Mouse (Mus musculus): ENCODE measurements around the gene Chmp4b. TPM values are rescaled to one million over a fixed set of nuclear protein-coding genes. Genes with fewer than 3 reads are reported as not detected.

The Chmp4b gene
- polyA plus RNA-seq, 1 experiment from 2014 or later, result 18.0 TPM

GRCm38 (mm10) chr2:154729737-154730136, 78.2 kb downstream of the Chmp4b start:
- no peak overlapping the region for H3K4me2 ChIP-seq (replicated peaks; ENCODE audit: low read depth, low read length)
- H3K27ac ChIP-seq (ENCODE audit: low read length), result no peak overlapping the region
- WGBS, result 37% methylated on average over 3 of the region's 3 CpGs
- no peaks in the 10 kb centered on the region for H3K9me3 ChIP-seq (ENCODE audit: low read length)
- H3K4me1 ChIP-seq (ENCODE audit: insufficient read depth, low read length), result peaks cover 18% of the 10 kb centered on the region
- H3K4me3 ChIP-seq (ENCODE audit: low read length), result no peak overlapping the region
- H3K9ac ChIP-seq (replicated peaks; ENCODE audit: low read length), result no peak overlapping the region
- H3K27me3 ChIP-seq (ENCODE audit: insufficient read depth, low read length), result no peaks in the 10 kb centered on the region
- peak; percentile 50 for ATAC-seq (ENCODE audit: low FRiP score, low TSS enrichment)
- no peaks in the 10 kb centered on the region for H3K36me3 ChIP-seq (ENCODE audit: insufficient read depth, low read length)

GRCm38 (mm10) chr2:154730841-154731240, 79.3 kb downstream of the Chmp4b start:
- 83% methylated on average over 3 of the region's 3 CpGs for WGBS
- Histone ChIP-seq H3K4me1 (ENCODE audit: insufficient read depth, low read length) (peaks cover 29% of the 10 kb centered on the region), H3K9ac (replicated peaks; ENCODE audit: low read length) (no peak overlapping the region), H3K9me3 (ENCODE audit: low read length) (no peaks in the 10 kb centered on the region), H3K4me2 (replicated peaks; ENCODE audit: low read depth, low read length) (no peak overlapping the region), H3K27me3 (ENCODE audit: insufficient read depth, low read length) (no peaks in the 10 kb centered on the region), H3K36me3 (ENCODE audit: insufficient read depth, low read length) (no peaks in the 10 kb centered on the region), H3K27ac (ENCODE audit: low read length) (no peak overlapping the region), H3K4me3 (ENCODE audit: low read length) (no peak overlapping the region)
- no peak for ATAC-seq (ENCODE audit: low FRiP score, low TSS enrichment)

GRCm38 (mm10) chr2:154731916-154732315, 80.4 kb downstream of the Chmp4b start:
- 58% methylated on average over 2 of the region's 2 CpGs for WGBS
- Histone ChIP-seq H3K36me3 (ENCODE audit: insufficient read depth, low read length) (no peaks in the 10 kb centered on the region), H3K9ac (replicated peaks; ENCODE audit: low read length) (no peak overlapping the region), H3K4me3 (ENCODE audit: low read length) (no peak overlapping the region), H3K9me3 (ENCODE audit: low read length) (no peaks in the 10 kb centered on the region), H3K4me1 (ENCODE audit: insufficient read depth, low read length) (peaks cover 34% of the 10 kb centered on the region), H3K27ac (ENCODE audit: low read length) (no peak overlapping the region), H3K27me3 (ENCODE audit: insufficient read depth, low read length) (no peaks in the 10 kb centered on the region), H3K4me2 (replicated peaks; ENCODE audit: low read depth, low read length) (no peak overlapping the region)
- no peak for ATAC-seq (ENCODE audit: low FRiP score, low TSS enrichment)

GRCm38 (mm10) chr2:154732503-154733141, 81.1 kb downstream of the Chmp4b start:
- no peak overlapping the region for H3K4me2 ChIP-seq (replicated peaks; ENCODE audit: low read depth, low read length)
- H3K4me3 ChIP-seq (ENCODE audit: low read length), result no peak overlapping the region
- no peak overlapping the region for H3K27ac ChIP-seq (ENCODE audit: low read length)
- no peak overlapping the region for H3K9ac ChIP-seq (replicated peaks; ENCODE audit: low read length)
- no peaks in the 10 kb centered on the region for H3K27me3 ChIP-seq (ENCODE audit: insufficient read depth, low read length)
- WGBS, result 63% methylated on average over 9 of the region's 9 CpGs
- peaks cover 28% of the 10 kb centered on the region for H3K4me1 ChIP-seq (ENCODE audit: insufficient read depth, low read length)
- H3K36me3 ChIP-seq (ENCODE audit: insufficient read depth, low read length), result no peaks in the 10 kb centered on the region
- no peaks in the 10 kb centered on the region for H3K9me3 ChIP-seq (ENCODE audit: low read length)
- ATAC-seq (ENCODE audit: low FRiP score, low TSS enrichment), result no peak

GRCm38 (mm10) chr2:154734977-154735376, 83.5 kb downstream of the Chmp4b start:
- no peak for ATAC-seq (ENCODE audit: low FRiP score, low TSS enrichment)
- 22% methylated on average over 9 of the region's 9 CpGs for WGBS
- H3K4me3 ChIP-seq (ENCODE audit: low read length), result no peak overlapping the region
- no peak overlapping the region for H3K4me2 ChIP-seq (replicated peaks; ENCODE audit: low read depth, low read length)
- no peaks in the 10 kb centered on the region for H3K27me3 ChIP-seq (ENCODE audit: insufficient read depth, low read length)
- H3K4me1 ChIP-seq (ENCODE audit: insufficient read depth, low read length), result peaks cover 28% of the 10 kb centered on the region
- H3K36me3 ChIP-seq (ENCODE audit: insufficient read depth, low read length), result no peaks in the 10 kb centered on the region
- no peaks in the 10 kb centered on the region for H3K9me3 ChIP-seq (ENCODE audit: low read length)
- no peak overlapping the region for H3K9ac ChIP-seq (replicated peaks; ENCODE audit: low read length)
- no peak overlapping the region for H3K27ac ChIP-seq (ENCODE audit: low read length)

- peak; percentile 72 for ATAC-seq (ENCODE audit: low FRiP score, low TSS enrichment)
- peaks cover 28% of the 10 kb centered on the region for H3K4me1 ChIP-seq (ENCODE audit: insufficient read depth, low read length)
- H3K4me2 ChIP-seq (replicated peaks; ENCODE audit: low read depth, low read length), result no peak overlapping the region
- no peak overlapping the region for H3K27ac ChIP-seq (ENCODE audit: low read length)
- WGBS, result 6% methylated on average over 7 of the region's 7 CpGs
- H3K9ac ChIP-seq (replicated peaks; ENCODE audit: low read length), result no peak overlapping the region
- no peaks in the 10 kb centered on the region for H3K27me3 ChIP-seq (ENCODE audit: insufficient read depth, low read length)
- no peak overlapping the region for H3K4me3 ChIP-seq (ENCODE audit: low read length)
- H3K36me3 ChIP-seq (ENCODE audit: insufficient read depth, low read length), result no peaks in the 10 kb centered on the region
- no peaks in the 10 kb centered on the region for H3K9me3 ChIP-seq (ENCODE audit: low read length)
Observed at GRCm38 (mm10) chr2:154735416-154735815, 83.9 kb downstream of the Chmp4b start.

- H3K9ac ChIP-seq (replicated peaks; ENCODE audit: low read length), result no peak overlapping the region
- H3K4me3 ChIP-seq (ENCODE audit: low read length), result no peak overlapping the region
- no peak overlapping the region for H3K4me2 ChIP-seq (replicated peaks; ENCODE audit: low read depth, low read length)
- no peaks in the 10 kb centered on the region for H3K27me3 ChIP-seq (ENCODE audit: insufficient read depth, low read length)
- peaks cover 28% of the 10 kb centered on the region for H3K4me1 ChIP-seq (ENCODE audit: insufficient read depth, low read length)
- no peaks in the 10 kb centered on the region for H3K36me3 ChIP-seq (ENCODE audit: insufficient read depth, low read length)
- no peak overlapping the region for H3K27ac ChIP-seq (ENCODE audit: low read length)
- WGBS, result 68% methylated on average over 7 of the region's 7 CpGs
- no peak for ATAC-seq (ENCODE audit: low FRiP score, low TSS enrichment)
- no peaks in the 10 kb centered on the region for H3K9me3 ChIP-seq (ENCODE audit: low read length)
Observed at GRCm38 (mm10) chr2:154735986-154736385, 84.5 kb downstream of the Chmp4b start.

GRCm38 (mm10) chr2:154738621-154739020, 87.1 kb downstream of the Chmp4b start:
- 72% methylated on average over 5 of the region's 5 CpGs for WGBS
- Histone ChIP-seq H3K27ac (ENCODE audit: low read length) (no peak overlapping the region), H3K4me1 (ENCODE audit: insufficient read depth, low read length) (peaks cover 31% of the 10 kb centered on the region), H3K27me3 (ENCODE audit: insufficient read depth, low read length) (no peaks in the 10 kb centered on the region), H3K9ac (replicated peaks; ENCODE audit: low read length) (no peak overlapping the region), H3K4me2 (replicated peaks; ENCODE audit: low read depth, low read length) (no peak overlapping the region), H3K36me3 (ENCODE audit: insufficient read depth, low read length) (no peaks in the 10 kb centered on the region), H3K4me3 (ENCODE audit: low read length) (no peak overlapping the region), H3K9me3 (ENCODE audit: low read length) (no peaks in the 10 kb centered on the region)
- no peak for ATAC-seq (ENCODE audit: low FRiP score, low TSS enrichment)

- Histone ChIP-seq H3K27me3 (ENCODE audit: insufficient read depth, low read length) (no peaks in the 10 kb centered on the region; the same call in 1 of the 2 replicates), H3K4me1 (ENCODE audit: insufficient read depth, low read length) (peaks cover 12% of the 10 kb centered on the region), H3K4me2 (replicated peaks; ENCODE audit: low read depth, low read length) (no peak overlapping the region), H3K9me3 (ENCODE audit: low read length) (no peaks in the 10 kb centered on the region), H3K4me3 (ENCODE audit: low read length) (no peak overlapping the region), H3K9ac (replicated peaks; ENCODE audit: low read length) (no peak overlapping the region), H3K36me3 (ENCODE audit: insufficient read depth, low read length) (no peaks in the 10 kb centered on the region), H3K27ac (ENCODE audit: low read length) (no peak overlapping the region)
- ATAC-seq (ENCODE audit: low FRiP score, low TSS enrichment), result no peak
- WGBS, result 33% methylated on average over 10 of the region's 10 CpGs
Observed at GRCm38 (mm10) chr2:154742911-154743819, 91.7 kb downstream of the Chmp4b start.

GRCm38 (mm10) chr2:154743915-154744314, 92.4 kb downstream of the Chmp4b start:
- Histone ChIP-seq H3K27me3 (ENCODE audit: insufficient read depth, low read length) (no peaks in the 10 kb centered on the region; the same call in 1 of the 2 replicates), H3K27ac (ENCODE audit: low read length) (no peak overlapping the region), H3K4me3 (ENCODE audit: low read length) (no peak overlapping the region), H3K9ac (replicated peaks; ENCODE audit: low read length) (no peak overlapping the region), H3K4me1 (ENCODE audit: insufficient read depth, low read length) (peaks cover 13% of the 10 kb centered on the region), H3K36me3 (ENCODE audit: insufficient read depth, low read length) (no peaks in the 10 kb centered on the region), H3K9me3 (ENCODE audit: low read length) (no peaks in the 10 kb centered on the region), H3K4me2 (replicated peaks; ENCODE audit: low read depth, low read length) (no peak overlapping the region)
- no peak for ATAC-seq (ENCODE audit: low FRiP score, low TSS enrichment)
- 42% methylated on average over 4 of the region's 4 CpGs for WGBS
